Mouse (Mus musculus) megakaryocyte, embryonic 14.5 days (primary cell): ENCODE measurements around the gene Pole3. TPM values are rescaled to one million over a fixed set of nuclear protein-coding genes. Genes with fewer than 3 reads are reported as not detected.

Experiments
- H3K27me3 ChIP-seq: replicated peaks from 2 replicates; pipeline ENCODE3; 2012; ENCODE audit warnings: inconsistent platforms
- H3K36me3 ChIP-seq: replicated peaks from 2 replicates; pipeline ENCODE3; 2012; ENCODE audit warnings: low read length, inconsistent platforms, mixed read lengths
- H3K4me1 ChIP-seq: 2 replicates; pipeline ENCODE4 v1.6.1; 2012; ENCODE audit warnings: inconsistent platforms
- H3K4me3 ChIP-seq: replicated peaks from 2 replicates; pipeline ENCODE3; 2012; ENCODE audit warnings: moderate library complexity, mild to moderate bottlenecking, inconsistent platforms
- H3K9me3 ChIP-seq: 2 replicates; pipeline ENCODE4 v1.6.1; 2012; ENCODE audit warnings: inconsistent platforms
- FLI1 ChIP-seq: IDR thresholded peaks from 2 replicates; pipeline ENCODE4 v1.6.1; 2012; ENCODE audit warnings: low read length, inconsistent platforms, mixed read lengths
- GATA1 ChIP-seq: IDR thresholded peaks from 3 replicates; pipeline ENCODE4 v1.6.1; 2012; ENCODE audit warnings: mixed read lengths, low read length, inconsistent platforms, borderline replicate concordance
- polyA plus RNA-seq: library from polyadenylated mRNA; stranded (reverse); fragments of >175 nt; gene quantifications from 2 replicates; pipeline ENCODE4 v1.2.3, GENCODE M21; 2012; ENCODE audit warnings: low replicate concordance; ENCODE audit not compliant: insufficient read depth

Pole3 gene
- polyA plus RNA-seq, 1 experiment = 21.6 TPM

- TF ChIP-seq FLI1 (no peak), GATA1 (no peak)
- peak overlapping the region; percentile 91 for H3K4me3 ChIP-seq
- H3K36me3 ChIP-seq = peaks cover 15% of the 10 kb centered on the region
- no peaks in the 10 kb centered on the region for H3K27me3 ChIP-seq
- peaks cover 80% of the 10 kb centered on the region for H3K4me1 ChIP-seq
- no peaks in the 10 kb centered on the region for H3K9me3 ChIP-seq
These were observed 5.6 kb downstream of the Pole3 start for GRCm38 (mm10) chr4:62519122-62519848.

GRCm38 (mm10) chr4:62518416-62519121 is 6.3 kb downstream of the Pole3 start:
- TF ChIP-seq GATA1 (no peak), FLI1 (no peak)
- Histone ChIP-seq H3K4me3 (peak overlapping the region; percentile 91), H3K36me3 (peaks cover 18% of the 10 kb centered on the region), H3K27me3 (no peaks in the 10 kb centered on the region), H3K9me3 (no peaks in the 10 kb centered on the region), H3K4me1 (peaks cover 79% of the 10 kb centered on the region)

GRCm38 (mm10) chr4:62517538-62518415 is 7.1 kb downstream of the Pole3 start:
- TF ChIP-seq GATA1 = no peak
- no peak for TF ChIP-seq FLI1
- Histone ChIP-seq H3K4me1 (peaks cover 74% of the 10 kb centered on the region), H3K9me3 (no peaks in the 10 kb centered on the region), H3K27me3 (no peaks in the 10 kb centered on the region), H3K4me3 (no peak overlapping the region), H3K36me3 (peaks cover 22% of the 10 kb centered on the region)

- H3K9me3 ChIP-seq = no peaks in the 10 kb centered on the region
- no peaks in the 10 kb centered on the region for H3K27me3 ChIP-seq
- H3K4me1 ChIP-seq = peaks cover 68% of the 10 kb centered on the region
- H3K4me3 ChIP-seq = no peak overlapping the region
- peaks cover 24% of the 10 kb centered on the region for H3K36me3 ChIP-seq
- TF ChIP-seq GATA1 = no peak
- no peak for TF ChIP-seq FLI1
These were observed 7.8 kb downstream of the Pole3 start for GRCm38 (mm10) chr4:62517046-62517445.

GRCm38 (mm10) chr4:62516579-62516978 is 8.3 kb downstream of the Pole3 start:
- Histone ChIP-seq H3K27me3 (no peaks in the 10 kb centered on the region), H3K4me1 (peaks cover 68% of the 10 kb centered on the region), H3K36me3 (peaks cover 27% of the 10 kb centered on the region), H3K4me3 (peak overlapping the region; percentile 44), H3K9me3 (no peaks in the 10 kb centered on the region)
- TF ChIP-seq FLI1 (no peak), GATA1 (no peak)

GRCm38 (mm10) chr4:62516079-62516478 is 8.8 kb downstream of the Pole3 start:
- H3K36me3 ChIP-seq = peaks cover 31% of the 10 kb centered on the region
- H3K27me3 ChIP-seq = no peaks in the 10 kb centered on the region
- H3K4me1 ChIP-seq = peaks cover 68% of the 10 kb centered on the region
- TF ChIP-seq FLI1 (no peak), GATA1 (no peak)
- peak overlapping the region; percentile 74 for H3K4me3 ChIP-seq
- no peaks in the 10 kb centered on the region for H3K9me3 ChIP-seq

GRCm38 (mm10) chr4:62515490-62515889 is 9.4 kb downstream of the Pole3 start:
- H3K36me3 ChIP-seq = peaks cover 37% of the 10 kb centered on the region
- no peaks in the 10 kb centered on the region for H3K9me3 ChIP-seq
- H3K4me3 ChIP-seq = peak overlapping the region; percentile 74
- H3K4me1 ChIP-seq = peaks cover 63% of the 10 kb centered on the region
- no peak; the same call in 2 of the 3 replicates for TF ChIP-seq GATA1
- no peak for TF ChIP-seq FLI1
- no peaks in the 10 kb centered on the region for H3K27me3 ChIP-seq

GRCm38 (mm10) chr4:62514995-62515394 is 9.9 kb downstream of the Pole3 start:
- TF ChIP-seq GATA1 = no peak
- no peak for TF ChIP-seq FLI1
- Histone ChIP-seq H3K4me1 (peaks cover 59% of the 10 kb centered on the region), H3K27me3 (no peaks in the 10 kb centered on the region), H3K4me3 (peak overlapping the region; percentile 74), H3K36me3 (peaks cover 42% of the 10 kb centered on the region), H3K9me3 (no peaks in the 10 kb centered on the region)

GRCm38 (mm10) chr4:62513998-62514506 is 10.8 kb downstream of the Pole3 start:
- Histone ChIP-seq H3K27me3 (no peaks in the 10 kb centered on the region), H3K36me3 (peaks cover 51% of the 10 kb centered on the region), H3K4me1 (peaks cover 50% of the 10 kb centered on the region), H3K9me3 (no peaks in the 10 kb centered on the region), H3K4me3 (no peak overlapping the region)
- TF ChIP-seq FLI1 (no peak), GATA1 (no peak)

- TF ChIP-seq FLI1 = no peak
- no peak for TF ChIP-seq GATA1
- Histone ChIP-seq H3K4me3 (no peak overlapping the region), H3K36me3 (peaks cover 70% of the 10 kb centered on the region), H3K27me3 (no peaks in the 10 kb centered on the region), H3K9me3 (no peaks in the 10 kb centered on the region), H3K4me1 (peaks cover 25% of the 10 kb centered on the region)
These were observed 14.9 kb downstream of the Pole3 start for GRCm38 (mm10) chr4:62509946-62510345.
